Comparison of ENCODE assay signal across 27 mouse cellular contexts in genomic region chr13:31147323-31147722, GRCm38 (mm10).
A peak's percentile ranks its signal among the peaks of the same experiment; 100 is the strongest.
DNase-seq lines count a peak whose midpoint lies in the region; ATAC-seq and TF ChIP-seq lines count a peak whose summit lies in the region.
"Had no signal": no experiment of that assay in that cellular context is flagged by ENCODE, and none has a peak within 500 bp of the region (broad histone marks: within the 10 kb centered on the region; RNA-seq: fewer than 3 reads in every experiment).

No protein-coding gene starts in this region.

- no peaks in the 10 kb centered on the region for H3K36me3 ChIP-seq in embryonic facial prominence, embryonic 14.5 days (ENCODE audit: control insufficient read depth, insufficient read depth, low read length)
- H3K36me3 ChIP-seq in embryonic facial prominence, embryonic 10.5 days (replicated peaks), result no peaks in the 10 kb centered on the region
- H3K36me3 ChIP-seq in limb, embryonic 14.5 days (ENCODE audit: control insufficient read depth, insufficient read depth, low read length), result no peaks in the 10 kb centered on the region
- H3K36me3 ChIP-seq in limb, embryonic 10.5 days, result no peaks in the 10 kb centered on the region
- H3K36me3 ChIP-seq: embryonic facial prominence, embryonic 13.5 days; forebrain, embryonic 10.5 days; heart, embryonic 10.5 days; heart, embryonic 13.5 days; hindbrain, embryonic 12.5 days; hindbrain, embryonic 15.5 days had no signal

- H3K4me1 ChIP-seq in embryonic facial prominence, embryonic 14.5 days (ENCODE audit: control insufficient read depth, insufficient read depth, low read length), result no peaks in the 10 kb centered on the region
- no peaks in the 10 kb centered on the region for H3K4me1 ChIP-seq in embryonic facial prominence, embryonic 10.5 days
- H3K4me1 ChIP-seq in limb, embryonic 14.5 days (ENCODE audit: control insufficient read depth, insufficient read depth, low read length), result no peaks in the 10 kb centered on the region
- H3K4me1 ChIP-seq in limb, embryonic 10.5 days, result no peaks in the 10 kb centered on the region
- H3K4me1 ChIP-seq: forebrain, embryonic 10.5 days; forebrain, embryonic 13.5 days; heart, embryonic 10.5 days; heart, embryonic 13.5 days; hindbrain, embryonic 12.5 days; hindbrain, embryonic 15.5 days had no signal

- H3K9me3 ChIP-seq in embryonic facial prominence, embryonic 14.5 days (ENCODE audit: control insufficient read depth, low read length), result no peaks in the 10 kb centered on the region
- no peaks in the 10 kb centered on the region for H3K9me3 ChIP-seq in embryonic facial prominence, embryonic 10.5 days
- H3K9me3 ChIP-seq in limb, embryonic 14.5 days (ENCODE audit: control insufficient read depth, low read length), result no peaks in the 10 kb centered on the region
- H3K9me3 ChIP-seq in limb, embryonic 10.5 days (replicated peaks), result no peaks in the 10 kb centered on the region
- H3K9me3 ChIP-seq: embryonic facial prominence, embryonic 13.5 days; forebrain, embryonic 10.5 days; forebrain, embryonic 13.5 days; heart, embryonic 10.5 days; heart, embryonic 13.5 days; hindbrain, embryonic 12.5 days; hindbrain, embryonic 15.5 days had no signal

- 57% methylated on average over 1 of the region's 1 CpGs for WGBS in embryonic facial prominence, embryonic 14.5 days
- 76% methylated on average over 1 of the region's 1 CpGs for WGBS in embryonic facial prominence, embryonic 10.5 days
- WGBS in limb, embryonic 14.5 days, result 63% methylated on average over 1 of the region's 1 CpGs
- WGBS in limb, embryonic 10.5 days, result 81% methylated on average over 1 of the region's 1 CpGs

- no peak overlapping the region for H3K27ac ChIP-seq in embryonic facial prominence, embryonic 14.5 days (replicated peaks; ENCODE audit: low read depth, low read length)
- no peak overlapping the region for H3K27ac ChIP-seq in embryonic facial prominence, embryonic 10.5 days (replicated peaks)
- no peak overlapping the region for H3K27ac ChIP-seq in limb, embryonic 14.5 days (replicated peaks; ENCODE audit: low read depth, low read length)
- H3K27ac ChIP-seq in limb, embryonic 10.5 days, result no peak overlapping the region
- H3K27ac ChIP-seq: embryonic facial prominence, embryonic 13.5 days; forebrain, embryonic 10.5 days; forebrain, embryonic 13.5 days; heart, adult 2 months; heart, embryonic 10.5 days; heart, embryonic 13.5 days; hindbrain, embryonic 12.5 days; hindbrain, embryonic 15.5 days had no signal

- DNase-seq in embryonic facial prominence, embryonic 14.5 days (ENCODE audit: low spot score), result peak; percentile 55
- no peak for DNase-seq in embryonic facial prominence, embryonic 10.5 days (ENCODE audit: low spot score)
- peak; percentile 3 for DNase-seq in limb, embryonic 14.5 days (ENCODE audit: low spot score)
- no peak for DNase-seq in limb, embryonic 10.5 days (ENCODE audit: low spot score)
- DNase-seq in thymus, postnatal 14 days, result no peak
- DNase-seq in lung, postnatal 14 days, result no peak
- DNase-seq: adrenal gland, adult 8-10 months; adrenal gland, postnatal 25 days; cerebellum, adult 18-20 months; cerebellum, adult 9-10 months; cerebellum, postnatal 14 days; gastrocnemius, postnatal 10 days; gastrocnemius, postnatal 36 days; heart, adult 2 months; heart, postnatal 14 days; heart, postnatal 4 days had no signal

- TF ChIP-seq POLR2A in limb, embryonic 14.5 days (IDR thresholded peaks at IDR 0.05; ENCODE audit: borderline replicate concordance, extremely low read depth, insufficient read depth, insufficient read length), result no peak

- H3K4me2 ChIP-seq in embryonic facial prominence, embryonic 14.5 days (ENCODE audit: low read depth, low read length), result no peak overlapping the region
- no peak overlapping the region for H3K4me2 ChIP-seq in limb, embryonic 14.5 days (replicated peaks; ENCODE audit: low read depth, low read length, severe bottlenecking)
- H3K4me2 ChIP-seq: embryonic facial prominence, embryonic 13.5 days; forebrain, embryonic 13.5 days; heart, embryonic 13.5 days; hindbrain, embryonic 12.5 days; hindbrain, embryonic 15.5 days had no signal

- no peak for ATAC-seq in embryonic facial prominence, embryonic 14.5 days (ENCODE audit: low read depth)
- no peak for ATAC-seq in limb, embryonic 14.5 days (ENCODE audit: low FRiP score, low read depth)
- peak; percentile 62 to 76 for ATAC-seq in hematopoietic stem cell, adult 5-6 weeks (replicated peaks in 1 of 2; ENCODE audit: insufficient read depth in 1 of 2, low FRiP score in 2 of 2, low TSS enrichment in 1 of 2, low read depth in 1 of 2, poor library complexity in 2 of 2, severe bottlenecking in 2 of 2)
- ATAC-seq: activated CD4-positive, CD25-positive, alpha-beta regulatory T cell, adult 4 months; CD4-positive, CD25-positive, alpha-beta regulatory T cell, adult 4 months; forebrain, embryonic 13.5 days; forebrain, embryonic 16.5 days had no signal

- no peaks in the 10 kb centered on the region for H3K27me3 ChIP-seq in embryonic facial prominence, embryonic 14.5 days (replicated peaks; ENCODE audit: control insufficient read depth, insufficient read depth, low read length)
- no peaks in the 10 kb centered on the region for H3K27me3 ChIP-seq in embryonic facial prominence, embryonic 10.5 days (replicated peaks; ENCODE audit: low read depth, poor library complexity, severe bottlenecking)
- no peaks in the 10 kb centered on the region for H3K27me3 ChIP-seq in limb, embryonic 14.5 days (ENCODE audit: control insufficient read depth, insufficient read depth, low read length)
- no peaks in the 10 kb centered on the region for H3K27me3 ChIP-seq in limb, embryonic 10.5 days (ENCODE audit: low read depth, poor library complexity, severe bottlenecking)
- H3K27me3 ChIP-seq: embryonic facial prominence, embryonic 13.5 days; forebrain, embryonic 13.5 days; heart, embryonic 13.5 days; hindbrain, embryonic 12.5 days; hindbrain, embryonic 15.5 days had no signal

- no peak overlapping the region for H3K4me3 ChIP-seq in embryonic facial prominence, embryonic 14.5 days (ENCODE audit: low read depth, low read length)
- H3K4me3 ChIP-seq in embryonic facial prominence, embryonic 10.5 days, result no peak overlapping the region
- no peak overlapping the region for H3K4me3 ChIP-seq in limb, embryonic 14.5 days (replicated peaks; ENCODE audit: low read length)
- no peak overlapping the region for H3K4me3 ChIP-seq in limb, embryonic 10.5 days
- H3K4me3 ChIP-seq: embryonic facial prominence, embryonic 13.5 days; forebrain, embryonic 10.5 days; forebrain, embryonic 13.5 days; heart, adult 2 months; heart, embryonic 10.5 days; heart, embryonic 13.5 days; hindbrain, embryonic 12.5 days; hindbrain, embryonic 15.5 days had no signal

- H3K9ac ChIP-seq in embryonic facial prominence, embryonic 14.5 days (ENCODE audit: low read depth, low read length), result no peak overlapping the region
- H3K9ac ChIP-seq in limb, embryonic 14.5 days (ENCODE audit: low read depth, low read length, severe bottlenecking), result no peak overlapping the region
- H3K9ac ChIP-seq: embryonic facial prominence, embryonic 13.5 days; forebrain, embryonic 13.5 days; heart, embryonic 13.5 days; hindbrain, embryonic 12.5 days; hindbrain, embryonic 15.5 days had no signal

Comparison
In these comparisons a context has a peak if more than half of its experiments do, and no peak if none do; other contexts are left out.
1. DNase-seq: peak in embryonic facial prominence, embryonic 14.5 days (single experiment) and limb, embryonic 14.5 days (single experiment); none in embryonic facial prominence, embryonic 10.5 days (single experiment), limb, embryonic 10.5 days (single experiment), thymus, postnatal 14 days (single experiment) and lung, postnatal 14 days (single experiment).
2. ATAC-seq: peak in hematopoietic stem cell, adult 5-6 weeks (2 of 2); none in embryonic facial prominence, embryonic 14.5 days (single experiment) and limb, embryonic 14.5 days (single experiment).